Mouse (Mus musculus) forebrain, embryonic 11.5 days (tissue): Measurements from ENCODE around the gene Ssx2ip. TPM values are rescaled to one million over a fixed set of nuclear protein-coding genes. Genes with fewer than 3 reads are reported as not detected.
A peak's percentile ranks its signal among the peaks of the same experiment; 100 is the strongest.

ENCODE experiments used
- ATAC-seq: fragments of 200-750 bp; cut with Nextera tagmentation; replicated peaks from 2 replicates; pipeline ENCODE4 v1.8.0; 2017; ENCODE audit warnings: moderate TSS enrichment; ENCODE audit not compliant: low FRiP score
- DNase-seq: peaks from one replicate; pipeline ENCODE4 v3.0.0-alpha.2; 2017; ENCODE audit warnings: low spot score
- H3K27ac ChIP-seq: fragments of 300-500 bp; sonication (generic); 2 replicates; pipeline ENCODE4 v1.5.1; 2014; ENCODE audit warnings: low read depth, low read length
- H3K27me3 ChIP-seq: fragments of 300-500 bp; sonication (generic); 2 replicates; pipeline ENCODE4 v1.6.1; 2014; ENCODE audit warnings: mild to moderate bottlenecking, low read length, mixed read lengths; ENCODE audit not compliant: control insufficient read depth, insufficient read depth
- H3K36me3 ChIP-seq: fragments of 300-500 bp; sonication (generic); 2 replicates; pipeline ENCODE4 v1.6.1; 2014; ENCODE audit warnings: mild to moderate bottlenecking, low read length, moderate library complexity, mixed read lengths; ENCODE audit not compliant: control insufficient read depth, insufficient read depth
- H3K4me1 ChIP-seq: fragments of 300-500 bp; sonication (generic); replicated peaks from 2 replicates; pipeline ENCODE4 v1.6.1; 2014; ENCODE audit warnings: low read length, mixed read lengths; ENCODE audit not compliant: control insufficient read depth, insufficient read depth
- H3K4me2 ChIP-seq: fragments of 300-500 bp; sonication (generic); 2 replicates; pipeline ENCODE4 v1.6.1; 2014; ENCODE audit warnings: low read depth, mild to moderate bottlenecking, low read length, moderate library complexity, mixed read lengths; ENCODE audit not compliant: severe bottlenecking
- H3K4me3 ChIP-seq: fragments of 300-500 bp; sonication (generic); 2 replicates; pipeline ENCODE4 v1.5.1; 2014; ENCODE audit warnings: low read depth, low read length
- H3K9ac ChIP-seq: fragments of 300-500 bp; sonication (generic); 2 replicates; pipeline ENCODE4 v1.6.1; 2014; ENCODE audit warnings: low read length
- H3K9me3 ChIP-seq: fragments of 300-500 bp; sonication (generic); 2 replicates; pipeline ENCODE4 v1.6.1; 2016; ENCODE audit warnings: low read length, mixed read lengths; ENCODE audit not compliant: control insufficient read depth
- WGBS: fragments of 180-500 bp; shearing (Covaris S2); extraction: QIAGEN DNeasy Blood & Tissue Kit; methylation state at CpG from one replicate; pipeline ENCODE4 v1.1.7; 2014; 5-methylcytosine and 5-hydroxymethylcytosine counted together
- polyA plus RNA-seq: library from polyadenylated mRNA; unstranded; fragments of >200 nt; fragmentation: Nextera tagmentation; extraction: Ambion mirVana; gene quantifications from 2 replicates; pipeline ENCODE4 v1.2.1, GENCODE M21; 2014

The Ssx2ip gene
- polyA plus RNA-seq, 1 experiment from 2014 or later, result 41.6 TPM

GRCm38 (mm10) chr3:146393641-146394100 lies 10.8 kb upstream of the Ssx2ip start:
- H3K27ac ChIP-seq, result no peak overlapping the region
- no peaks in the 10 kb centered on the region for H3K27me3 ChIP-seq
- 41% methylated on average over 7 of the region's 7 CpGs for WGBS
- no peaks in the 10 kb centered on the region for H3K36me3 ChIP-seq
- no peak for ATAC-seq
- DNase-seq, result no peak
- no peaks in the 10 kb centered on the region for H3K9me3 ChIP-seq
- no peak overlapping the region for H3K4me2 ChIP-seq
- H3K9ac ChIP-seq, result no peak overlapping the region
- no peaks in the 10 kb centered on the region for H3K4me1 ChIP-seq
- H3K4me3 ChIP-seq, result no peak overlapping the region

DNA sequence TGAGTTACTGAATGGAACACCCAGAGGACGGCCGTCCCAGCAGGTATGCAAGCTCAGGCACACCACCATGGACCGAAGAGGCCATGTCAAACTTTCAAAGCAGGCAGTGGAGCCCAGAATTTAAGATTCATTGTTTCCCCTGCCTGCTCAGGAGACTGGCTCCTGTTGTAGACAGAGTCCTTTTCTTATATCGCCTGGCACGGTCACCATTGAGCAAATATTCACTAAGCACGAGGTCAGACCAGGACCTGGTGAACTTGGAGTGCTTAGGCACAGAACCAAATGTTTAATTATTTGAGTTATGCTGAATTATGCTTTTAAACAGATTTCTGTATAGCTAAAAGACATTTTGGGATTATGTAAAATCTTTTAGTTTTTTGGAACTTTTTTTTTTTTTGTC lies 8.2 kb upstream of the Ssx2ip start:
- no peak overlapping the region for H3K27ac ChIP-seq
- no peak overlapping the region for H3K4me3 ChIP-seq
- H3K4me1 ChIP-seq, result no peaks in the 10 kb centered on the region
- no peak overlapping the region for H3K9ac ChIP-seq
- H3K9me3 ChIP-seq, result no peaks in the 10 kb centered on the region
- WGBS, result 77% methylated on average over 6 of the region's 6 CpGs
- H3K27me3 ChIP-seq, result no peaks in the 10 kb centered on the region
- no peak for DNase-seq
- no peaks in the 10 kb centered on the region for H3K36me3 ChIP-seq
- ATAC-seq, result no peak
- H3K4me2 ChIP-seq, result no peak overlapping the region

GRCm38 (mm10) chr3:146396934-146397333 lies 7.5 kb upstream of the Ssx2ip start:
- ATAC-seq, result no peak
- no peak overlapping the region for H3K9ac ChIP-seq
- H3K36me3 ChIP-seq, result no peaks in the 10 kb centered on the region
- H3K4me1 ChIP-seq, result no peaks in the 10 kb centered on the region
- H3K9me3 ChIP-seq, result no peaks in the 10 kb centered on the region
- H3K4me3 ChIP-seq, result no peak overlapping the region
- DNase-seq, result no peak
- H3K27me3 ChIP-seq, result no peaks in the 10 kb centered on the region
- H3K27ac ChIP-seq, result no peak overlapping the region
- 90% methylated on average over 1 of the region's 1 CpGs for WGBS
- no peak overlapping the region for H3K4me2 ChIP-seq

GRCm38 (mm10) chr3:146397847-146398246 lies 6.6 kb upstream of the Ssx2ip start:
- Histone ChIP-seq H3K4me1 (no peaks in the 10 kb centered on the region), H3K9me3 (peaks cover 2% of the 10 kb centered on the region; the same call in 1 of the 2 replicates), H3K27ac (no peak overlapping the region), H3K36me3 (no peaks in the 10 kb centered on the region), H3K27me3 (no peaks in the 10 kb centered on the region), H3K4me2 (no peak overlapping the region), H3K9ac (no peak overlapping the region), H3K4me3 (no peak overlapping the region)
- 92% methylated on average over 4 of the region's 4 CpGs for WGBS
- ATAC-seq, result no peak
- DNase-seq, result no peak

GRCm38 (mm10) chr3:146399203-146399602 lies 5.2 kb upstream of the Ssx2ip start:
- ATAC-seq (no peak), DNase-seq (no peak)
- H3K4me3 ChIP-seq, result no peak overlapping the region
- no peak overlapping the region for H3K27ac ChIP-seq
- H3K9me3 ChIP-seq, result peaks cover 2% of the 10 kb centered on the region; the same call in 1 of the 2 replicates
- 87% methylated on average over 5 of the region's 5 CpGs for WGBS
- H3K36me3 ChIP-seq, result no peaks in the 10 kb centered on the region
- H3K27me3 ChIP-seq, result no peaks in the 10 kb centered on the region
- H3K4me2 ChIP-seq, result no peak overlapping the region
- H3K9ac ChIP-seq, result no peak overlapping the region
- no peaks in the 10 kb centered on the region; the same call in 1 of the 2 replicates for H3K4me1 ChIP-seq

DNA sequence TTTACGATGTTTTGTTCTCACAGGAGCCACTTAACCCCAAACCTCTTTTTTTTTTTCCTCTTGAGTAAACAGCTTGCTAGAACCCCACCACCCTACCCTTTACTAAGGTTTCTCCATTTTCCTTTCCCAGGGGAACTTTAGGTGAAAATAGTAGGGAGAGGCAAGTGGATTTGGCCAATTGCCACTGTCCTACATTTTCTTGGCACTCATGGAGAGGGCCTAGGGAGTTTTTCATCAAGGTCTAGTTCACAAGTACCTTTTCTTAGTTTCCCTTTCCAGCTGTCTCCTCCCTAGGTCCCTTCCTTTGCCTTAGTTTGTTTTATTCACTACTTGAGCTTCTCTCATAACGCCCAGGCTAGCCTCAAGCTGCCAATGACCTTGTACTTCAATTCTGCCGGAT lies 672 bp upstream of the Ssx2ip start:
- Histone ChIP-seq H3K9me3 (peaks cover 2% of the 10 kb centered on the region; the same call in 1 of the 2 replicates), H3K27me3 (no peaks in the 10 kb centered on the region), H3K27ac (peak overlapping the region; percentile 48; the same call in 1 of the 2 replicates), H3K4me2 (peak overlapping the region; percentile 80), H3K9ac (peak overlapping the region; percentile 77), H3K4me3 (peak overlapping the region; percentile 94), H3K36me3 (no peaks in the 10 kb centered on the region), H3K4me1 (peaks cover 8% of the 10 kb centered on the region)
- DNase-seq, result peak; percentile 30
- 39% methylated on average over 3 of the region's 3 CpGs for WGBS
- ATAC-seq, result no peak

- Histone ChIP-seq H3K4me3 (peak overlapping the region; percentile 94), H3K9me3 (peaks cover 2% of the 10 kb centered on the region; the same call in 1 of the 2 replicates), H3K27ac (peak overlapping the region; percentile 68; the same call in 1 of the 2 replicates), H3K9ac (peak overlapping the region; percentile 94), H3K4me2 (peak overlapping the region; percentile 80), H3K36me3 (no peaks in the 10 kb centered on the region), H3K4me1 (peaks cover 8% of the 10 kb centered on the region), H3K27me3 (no peaks in the 10 kb centered on the region)
- WGBS, result 13% methylated on average over 18 of the region's 18 CpGs
- DNase-seq (no peak), ATAC-seq (no peak)
Observed at GRCm38 (mm10) chr3:146405213-146406006, 968 bp downstream of the Ssx2ip start.

- H3K9ac ChIP-seq, result peak overlapping the region; percentile 94
- peak overlapping the region; percentile 80 for H3K4me2 ChIP-seq
- peaks cover 8% of the 10 kb centered on the region for H3K4me1 ChIP-seq
- H3K27me3 ChIP-seq, result no peaks in the 10 kb centered on the region
- DNase-seq, result no peak
- ATAC-seq, result no peak
- no peaks in the 10 kb centered on the region for H3K36me3 ChIP-seq
- no peak overlapping the region for H3K27ac ChIP-seq
- peaks cover 2% of the 10 kb centered on the region; the same call in 1 of the 2 replicates for H3K9me3 ChIP-seq
- H3K4me3 ChIP-seq, result peak overlapping the region; percentile 94
- 33% methylated on average over 5 of the region's 5 CpGs for WGBS
Observed at GRCm38 (mm10) chr3:146406007-146406341, 1.5 kb downstream of the Ssx2ip start.
